Mouse (Mus musculus): ENCODE data around the gene Nf2. TPM values are rescaled to one million over a fixed set of nuclear protein-coding genes. Genes with fewer than 3 reads are reported as not detected.
"Not testable (repeated sequence)": the region's sequence is repeated elsewhere in the genome, so short reads cannot be mapped to it uniquely, and the experiment has no call there.

Nf2 gene
- total RNA-seq, 2 experiments from 2014 or later = 17.4 to 48.1 TPM

GRCm38 (mm10) chr11:4802401-4802800 lies 46.9 kb downstream of the Nf2 start:
- ATAC-seq (replicated peaks; ENCODE audit: poor library complexity) = not testable (repeated sequence)

GRCm38 (mm10) chr11:4800654-4801053 lies 48.7 kb downstream of the Nf2 start:
- no peak for ATAC-seq (replicated peaks; ENCODE audit: poor library complexity)

GRCm38 (mm10) chr11:4793006-4793405 lies 56.3 kb downstream of the Nf2 start:
- ATAC-seq (replicated peaks; ENCODE audit: poor library complexity) = no peak

- no peak for ATAC-seq (replicated peaks; ENCODE audit: poor library complexity)
Measured at GRCm38 (mm10) chr11:4791549-4791948, 57.8 kb downstream of the Nf2 start.

GRCm38 (mm10) chr11:4789691-4790090 lies 59.6 kb downstream of the Nf2 start:
- 0 out of 2 replicates have a peak, but pooled peaks have one; percentile 31 for ATAC-seq (replicated peaks; ENCODE audit: poor library complexity)

GRCm38 (mm10) chr11:4784629-4785142 lies 64.7 kb downstream of the Nf2 start:
- ATAC-seq (replicated peaks; ENCODE audit: poor library complexity) = peak; percentile 84

- no peak for ATAC-seq (replicated peaks; ENCODE audit: poor library complexity)
Measured at GRCm38 (mm10) chr11:4783116-4783515, 66.2 kb downstream of the Nf2 start.

- no peak for ATAC-seq (replicated peaks; ENCODE audit: poor library complexity)
Measured at GRCm38 (mm10) chr11:4780927-4781326, 68.4 kb downstream of the Nf2 start.

GRCm38 (mm10) chr11:4772925-4773324 lies 76.4 kb downstream of the Nf2 start:
- peak; percentile 44; the same call in 1 of the 2 replicates for ATAC-seq (replicated peaks; ENCODE audit: poor library complexity)

- ATAC-seq (replicated peaks; ENCODE audit: poor library complexity) = no peak
Measured at GRCm38 (mm10) chr11:4771756-4772155, 77.6 kb downstream of the Nf2 start.

- ATAC-seq (replicated peaks; ENCODE audit: poor library complexity) = no peak
Measured at GRCm38 (mm10) chr11:4769881-4770280, 79.5 kb downstream of the Nf2 start.

GRCm38 (mm10) chr11:4769293-4769692 lies 80.0 kb downstream of the Nf2 start:
- no peak for ATAC-seq (replicated peaks; ENCODE audit: poor library complexity)

- ATAC-seq (replicated peaks; ENCODE audit: poor library complexity) = no peak
Measured at GRCm38 (mm10) chr11:4768399-4768798, 80.9 kb downstream of the Nf2 start.

GRCm38 (mm10) chr11:4764476-4764875 lies 84.9 kb downstream of the Nf2 start:
- no peak for ATAC-seq (replicated peaks; ENCODE audit: poor library complexity)

GRCm38 (mm10) chr11:4763631-4764030 lies 85.7 kb downstream of the Nf2 start:
- ATAC-seq (replicated peaks; ENCODE audit: poor library complexity) = no peak

GRCm38 (mm10) chr11:4762511-4762910 lies 86.8 kb downstream of the Nf2 start:
- no peak for ATAC-seq (replicated peaks; ENCODE audit: poor library complexity)

GRCm38 (mm10) chr11:4761991-4762390 lies 87.3 kb downstream of the Nf2 start:
- ATAC-seq (replicated peaks; ENCODE audit: poor library complexity) = no peak

GRCm38 (mm10) chr11:4760438-4760837 lies 88.9 kb downstream of the Nf2 start:
- ATAC-seq (replicated peaks; ENCODE audit: poor library complexity) = no peak

- no peak for ATAC-seq (replicated peaks; ENCODE audit: poor library complexity)
Measured at GRCm38 (mm10) chr11:4757789-4758158, 91.6 kb downstream of the Nf2 start.

- ATAC-seq (replicated peaks; ENCODE audit: poor library complexity) = no peak
Measured at GRCm38 (mm10) chr11:4756984-4757788, 92.2 kb downstream of the Nf2 start.

- ATAC-seq (replicated peaks; ENCODE audit: poor library complexity) = peak; percentile 42; the same call in 1 of the 2 replicates
Measured at GRCm38 (mm10) chr11:4756460-4756859, 92.9 kb downstream of the Nf2 start.

- no peak for ATAC-seq (replicated peaks; ENCODE audit: poor library complexity)
Measured at GRCm38 (mm10) chr11:4754867-4755266, 94.5 kb downstream of the Nf2 start.

GRCm38 (mm10) chr11:4754036-4754435 lies 95.3 kb downstream of the Nf2 start:
- no peak for ATAC-seq (replicated peaks; ENCODE audit: poor library complexity)
